9 mouse cellular contexts compared by ENCODE assay signal in genomic region chr6:72260981-72261682, GRCm38 (mm10). TPM values are rescaled to one million over a fixed set of nuclear protein-coding genes. Genes with fewer than 3 reads are reported as not detected.
DNase-seq lines count a peak whose midpoint lies in the region; ATAC-seq and TF ChIP-seq lines count a peak whose summit lies in the region.
"Had no signal": no experiment of that assay in that cellular context is flagged by ENCODE, and none has a peak within 500 bp of the region (broad histone marks: within the 10 kb centered on the region; RNA-seq: fewer than 3 reads in every experiment).

No protein-coding gene starts in this region.

- no peak overlapping the region for H3K9ac ChIP-seq in MEL (ENCODE audit: control insufficient read depth, low read depth, low read length, poor library complexity, severe bottlenecking)
- no peak overlapping the region for H3K9ac ChIP-seq in lung, embryonic 16.5 days (ENCODE audit: low read length)

- no peaks in the 10 kb centered on the region for H3K79me2 ChIP-seq in MEL (ENCODE audit: control insufficient read depth, insufficient read depth, low read length, poor library complexity)

- no peak for TF ChIP-seq EP300 in MEL (IDR thresholded peaks at IDR 0.05; ENCODE audit: low read depth in 1 of 2, low read length in 2 of 2)

- ATAC-seq in lung, embryonic 16.5 days (ENCODE audit: low read depth): peak; percentile 91

- H3K27ac ChIP-seq in MEL (ENCODE audit: control insufficient read depth, low read depth, low read length): no peak overlapping the region
- H3K27ac ChIP-seq in cerebellum, adult 2 months (ENCODE audit: insufficient read depth, low read length): no peak overlapping the region
- H3K27ac ChIP-seq in hindbrain, embryonic 10.5 days: no peak overlapping the region
- no peak overlapping the region for H3K27ac ChIP-seq in lung, embryonic 16.5 days (ENCODE audit: low read length)

- no peaks in the 10 kb centered on the region for H3K4me1 ChIP-seq in MEL (ENCODE audit: control insufficient read depth in 1 of 2, insufficient read depth in 2 of 2, low read length in 2 of 2)
- peaks cover 2% of the 10 kb centered on the region; the same call in 1 of the 2 replicates for H3K4me1 ChIP-seq in cerebellum, adult 2 months (ENCODE audit: control insufficient read depth, insufficient read depth, low read length)
- no peaks in the 10 kb centered on the region for H3K4me1 ChIP-seq in hindbrain, embryonic 10.5 days (replicated peaks)
- H3K4me1 ChIP-seq in lung, embryonic 16.5 days (replicated peaks; ENCODE audit: control insufficient read depth, insufficient read depth, low read length): no peaks in the 10 kb centered on the region

- 36% methylated on average over 19 of the region's 19 CpGs for WGBS in cerebellum, adult 2 months
- 30% methylated on average over 19 of the region's 19 CpGs for WGBS in hindbrain, embryonic 10.5 days
- 27% methylated on average over 19 of the region's 19 CpGs for WGBS in lung, embryonic 16.5 days

- no peak for TF ChIP-seq POLR2A in MEL (IDR thresholded peaks at IDR 0.05; ENCODE audit: control insufficient read depth in 1 of 2, insufficient read depth in 1 of 2, low read depth in 1 of 2, low read length in 2 of 2, poor library complexity in 1 of 2)
- TF ChIP-seq POLR2A in cerebellum, adult 2 months (IDR thresholded peaks at IDR 0.05; ENCODE audit: borderline replicate concordance, insufficient read depth, low read length): no peak

- no peaks in the 10 kb centered on the region for H3K36me3 ChIP-seq in MEL (ENCODE audit: control insufficient read depth in 1 of 2, insufficient read depth in 2 of 2, low read length in 2 of 2)
- no peaks in the 10 kb centered on the region for H3K36me3 ChIP-seq in hindbrain, embryonic 10.5 days
- no peaks in the 10 kb centered on the region for H3K36me3 ChIP-seq in lung, embryonic 16.5 days (ENCODE audit: control insufficient read depth, insufficient read depth, low read length)

- TF ChIP-seq CTCF in MEL (IDR thresholded peaks at IDR 0.05 in 2 of 3, conservative IDR thresholded peaks at IDR 0.05 in 1 of 3; ENCODE audit: control insufficient read depth in 1 of 3, insufficient read depth in 1 of 3, low read depth in 2 of 3, low read length in 3 of 3, poor library complexity in 1 of 3, severe bottlenecking in 1 of 3): peak; percentile 79 to 97 (median 89)
- TF ChIP-seq CTCF in cerebellum, adult 2 months (IDR thresholded peaks at IDR 0.05; ENCODE audit: borderline replicate concordance, insufficient read depth, low read depth, low read length): peak; percentile 99

- no peak overlapping the region for H3K4me2 ChIP-seq in lung, embryonic 16.5 days (ENCODE audit: low read depth, low read length)

- peak; percentile 82 for TF ChIP-seq RAD21 in MEL (IDR thresholded peaks at IDR 0.05; ENCODE audit: low read depth, low read length)

- no peaks in the 10 kb centered on the region for H3K9me3 ChIP-seq in MEL (replicated peaks; ENCODE audit: insufficient read depth, low read length)
- H3K9me3 ChIP-seq in hindbrain, embryonic 10.5 days: no peaks in the 10 kb centered on the region
- H3K9me3 ChIP-seq in lung, embryonic 16.5 days (ENCODE audit: control insufficient read depth, low read length): no peaks in the 10 kb centered on the region

- H3K27me3 ChIP-seq in MEL (ENCODE audit: control insufficient read depth in 1 of 2, insufficient read depth in 2 of 2, low read length in 2 of 2): peaks cover 10 to 11% of the 10 kb centered on the region in 2 experiments
- no peaks in the 10 kb centered on the region for H3K27me3 ChIP-seq in cerebellum, adult 2 months (ENCODE audit: control insufficient read depth, insufficient read depth, low read length)
- H3K27me3 ChIP-seq in hindbrain, embryonic 10.5 days (ENCODE audit: insufficient read depth, poor library complexity, severe bottlenecking): peaks cover 6% of the 10 kb centered on the region
- H3K27me3 ChIP-seq in lung, embryonic 16.5 days (ENCODE audit: control insufficient read depth, insufficient read depth, low read depth, low read length): no peaks in the 10 kb centered on the region

- H3K4me3 ChIP-seq in MEL (ENCODE audit: control insufficient read depth in 1 of 2, insufficient read depth in 1 of 2, low read depth in 2 of 2, low read length in 2 of 2): no peak overlapping the region
- no peak overlapping the region for H3K4me3 ChIP-seq in cerebellum, adult 2 months (replicated peaks; ENCODE audit: insufficient read depth, low read depth, low read length)
- no peak overlapping the region for H3K4me3 ChIP-seq in hindbrain, embryonic 10.5 days
- H3K4me3 ChIP-seq in lung, embryonic 16.5 days (ENCODE audit: low read length): no peak overlapping the region
- H3K4me3 ChIP-seq: myocyte had no signal

- DNase-seq in MEL (ENCODE audit: low read depth, low spot score): peak; percentile 69
- DNase-seq in cerebellum, adult 2 months: peak; percentile 86 to 92
- peak; percentile 92 for DNase-seq in forelimb bud, embryonic 11.5 days (ENCODE audit: low read depth, low spot score)
- DNase-seq in hindbrain, embryonic 10.5 days (ENCODE audit: low spot score): peak; percentile 90
- peak; percentile 61 for DNase-seq in layer of hippocampus, adult 9-10 months (ENCODE audit: low spot score)
- peak; percentile 92 for DNase-seq in ovary, postnatal 14 days (ENCODE audit: low spot score)
- DNase-seq in thymus, postnatal 10 days (ENCODE audit: low spot score in 2 of 2): peak; percentile 43 to 90

TF ChIP-seq in MEL, 35 proteins besides CTCF, POLR2A, EP300 and RAD21:
- TF ChIP-seq RCOR1 (IDR thresholded peaks at IDR 0.05; ENCODE audit: low read depth, low read length): no peak
- TF ChIP-seq GABPA (IDR thresholded peaks at IDR 0.05; ENCODE audit: low read depth, low read length): no peak
- no peak for TF ChIP-seq TAL1 (IDR thresholded peaks at IDR 0.05; ENCODE audit: low read length)
- no peak for TF ChIP-seq TBP (IDR thresholded peaks at IDR 0.05; ENCODE audit: low read depth, low read length)
- TF ChIP-seq ELF1 (IDR thresholded peaks at IDR 0.05; ENCODE audit: low read depth, low read length): no peak
- TF ChIP-seq TCF12 (IDR thresholded peaks at IDR 0.05; ENCODE audit: low read depth, low read length): no peak
- peak; percentile 63 for TF ChIP-seq ZC3H11A (IDR thresholded peaks at IDR 0.05; ENCODE audit: low read depth, low read length)
- peak; percentile 82 for TF ChIP-seq ZNF384 (IDR thresholded peaks at IDR 0.05; ENCODE audit: low read depth, low read length)
- peak; percentile 73 for TF ChIP-seq SMC3 (IDR thresholded peaks at IDR 0.05; ENCODE audit: low read depth, low read length)
- TF ChIP-seq POLR2AphosphoS5 (IDR thresholded peaks at IDR 0.05; ENCODE audit: borderline replicate concordance, low read depth, low read length): no peak
- TF ChIP-seq MXI1 (IDR thresholded peaks at IDR 0.05; ENCODE audit: low read depth, low read length): no peak
- no peak for TF ChIP-seq CHD2 (IDR thresholded peaks at IDR 0.05; ENCODE audit: low read length)
- TF ChIP-seq MAFK (IDR thresholded peaks at IDR 0.05; ENCODE audit: borderline replicate concordance, low read depth, low read length): no peak
- TF ChIP-seq POLR2AphosphoS2 (IDR thresholded peaks at IDR 0.05; ENCODE audit: low read length): no peak
- no peak for TF ChIP-seq MAZ (IDR thresholded peaks at IDR 0.05; ENCODE audit: low read depth, low read length)
- TF ChIP-seq MYB (IDR thresholded peaks at IDR 0.05; ENCODE audit: low read depth, low read length): no peak
- TF ChIP-seq GATA1 (IDR thresholded peaks at IDR 0.05; ENCODE audit: low read depth, low read length): no peak
- no peak for TF ChIP-seq BHLHE40 (IDR thresholded peaks at IDR 0.05; ENCODE audit: borderline replicate concordance, low read depth, low read length)
- TF ChIP-seq USF1 (IDR thresholded peaks at IDR 0.05; ENCODE audit: low read depth, low read length): no peak
TF ChIP-seq in MEL: peak in this region for 3.

RNA-seq across cellular contexts. Expression of gene Atoh8, which starts 25.8 kb away (rescaled TPM):
- total RNA-seq in MEL (2012; rRNA removed): not detected in 2 replicates
- not detected for polyA plus RNA-seq in MEL (2012; ENCODE audit: insufficient read depth in 1 of 2, insufficient read length in 2 of 2, low read depth in 1 of 2, low replicate concordance in 2 of 2, missing spikeins in 1 of 2)
- 4.4 and 5.9 TPM in 2 replicates for polyA plus RNA-seq in cerebellum, adult 2 months (2012; rRNA removed)
- 15.9 and 16.6 TPM in 2 replicates for polyA plus RNA-seq in hindbrain, embryonic 10.5 days (2016; fragmentation: Nextera tagmentation; extraction: Ambion mirVana)
- polyA plus RNA-seq in lung, embryonic 16.5 days (2015; fragmentation: Nextera tagmentation; extraction: Ambion mirVana): 32.2 and 35.3 TPM in 2 replicates

RNA-seq across cellular contexts. Expression of gene Sftpb, which starts 43.3 kb away (rescaled TPM):
- not detected in 2 replicates for total RNA-seq in MEL (2012; rRNA removed)
- polyA plus RNA-seq in MEL (2012; ENCODE audit: insufficient read depth in 1 of 2, insufficient read length in 2 of 2, low read depth in 1 of 2, low replicate concordance in 2 of 2, missing spikeins in 1 of 2): not detected
- not detected in 2 replicates for polyA plus RNA-seq in cerebellum, adult 2 months (2012; rRNA removed)
- not detected in 2 replicates for polyA plus RNA-seq in hindbrain, embryonic 10.5 days (2016; fragmentation: Nextera tagmentation; extraction: Ambion mirVana)
- 275 and 324 TPM in 2 replicates for polyA plus RNA-seq in lung, embryonic 16.5 days (2015; fragmentation: Nextera tagmentation; extraction: Ambion mirVana)
- polyA plus RNA-seq: myocyte had no signal

Comparison
In these comparisons a context has a peak if more than half of its experiments do, and no peak if none do; other contexts are left out.
1. RNA of gene Sftpb, which starts 43.3 kb away (polyA plus RNA-seq): 275 to 324 TPM in lung, embryonic 16.5 days; not detected in MEL, not detected in cerebellum, adult 2 months and not detected in hindbrain, embryonic 10.5 days; every median in the first group is over 100 times any median in the second.
2. Peak in every context shown above with its lines, with median percentiles within 50 percentile points of each other: DNase-seq.